Mouse (Mus musculus) neural tube, embryonic 14.5 days (tissue): ENCODE results near the gene Bag1. TPM values are rescaled to one million over a fixed set of nuclear protein-coding genes. Genes with fewer than 3 reads are reported as not detected.

Experiments
- ATAC-seq: fragments of 200-750 bp; cut with Nextera tagmentation; 2 replicates; pipeline ENCODE4 v1.8.0; 2017; ENCODE audit warnings: low read depth, mild to moderate bottlenecking, moderate TSS enrichment, moderate library complexity
- H3K27ac ChIP-seq: fragments of 300-500 bp; sonication (generic); 2 replicates; pipeline ENCODE4 v1.5.1; 2014; ENCODE audit warnings: low read depth, mild to moderate bottlenecking, control low read depth, low read length, moderate library complexity, mixed read lengths
- H3K27me3 ChIP-seq: fragments of 300-500 bp; sonication (generic); 2 replicates; pipeline ENCODE4 v1.6.1; 2014; ENCODE audit warnings: low read length; ENCODE audit not compliant: control insufficient read depth, insufficient read depth
- H3K36me3 ChIP-seq: fragments of 300-500 bp; sonication (generic); 2 replicates; pipeline ENCODE4 v1.6.1; 2014; ENCODE audit warnings: low read length, mixed read lengths; ENCODE audit not compliant: control insufficient read depth, insufficient read depth
- H3K4me1 ChIP-seq: fragments of 300-500 bp; sonication (generic); 2 replicates; pipeline ENCODE4 v1.6.1; 2014; ENCODE audit warnings: low read length; ENCODE audit not compliant: control insufficient read depth, insufficient read depth
- H3K4me2 ChIP-seq: fragments of 300-500 bp; sonication (generic); 2 replicates; pipeline ENCODE4 v1.6.1; 2014; ENCODE audit warnings: mild to moderate bottlenecking, low read depth, low read length, control low read depth
- H3K4me3 ChIP-seq: fragments of 300-500 bp; sonication (generic); 2 replicates; pipeline ENCODE4 v1.5.1; 2014; ENCODE audit warnings: low read depth, low read length, control low read depth, mixed read lengths
- H3K9ac ChIP-seq: fragments of 300-500 bp; sonication (generic); replicated peaks from 2 replicates; pipeline ENCODE4 v1.6.1; 2014; ENCODE audit warnings: low read depth, mild to moderate bottlenecking, control low read depth, low read length, mixed read lengths
- H3K9me3 ChIP-seq: fragments of 300-500 bp; sonication (generic); 2 replicates; pipeline ENCODE4 v1.6.1; 2016; ENCODE audit warnings: low read length; ENCODE audit not compliant: control insufficient read depth
- WGBS: fragments of 180-500 bp; shearing (Covaris S2); extraction: QIAGEN DNeasy Blood & Tissue Kit; methylation state at CpG from one replicate; pipeline ENCODE4 v1.1.7; 2014; 5-methylcytosine and 5-hydroxymethylcytosine counted together
- polyA plus RNA-seq: library from polyadenylated mRNA; unstranded; fragments of >200 nt; fragmentation: Nextera tagmentation; extraction: Ambion mirVana; gene quantifications from 2 replicates; pipeline ENCODE4 v1.2.1, GENCODE M21; 2014

The Bag1 gene
- 195 and 239 TPM in 2 replicates for polyA plus RNA-seq

GRCm38 (mm10) chr4:40948160-40948708 lies at the start of gene Bag1, which contains the start of gene Chmp5:
Bag1 (minus strand) TSS chr4:40948294.
Chmp5 (plus strand) TSS chr4:40948407.
- H3K4me1 ChIP-seq, result peaks cover 17% of the 10 kb centered on the region
- H3K4me3 ChIP-seq, result peak within 1 kb of the TSS; percentile 81
- WGBS, result under 1% methylated on average over 50 of the region's 50 CpGs
- peak within 1 kb of the TSS; percentile 79 for H3K9ac ChIP-seq
- peak within 1 kb of the TSS; percentile 78 for H3K4me2 ChIP-seq
- H3K36me3 ChIP-seq, result peaks cover 30% of the 10 kb centered on the region
- peak; percentile 98 for ATAC-seq
- H3K27ac ChIP-seq, result peak within 1 kb of the TSS; percentile 82
- no peaks in the 10 kb centered on the region for H3K9me3 ChIP-seq
- no peaks in the 10 kb centered on the region for H3K27me3 ChIP-seq

GRCm38 (mm10) chr4:40996302-40996701 lies 48.2 kb upstream of the Bag1 start:
- Histone ChIP-seq H3K27me3 (no peaks in the 10 kb centered on the region), H3K4me2 (no peak overlapping the region), H3K9ac (no peak overlapping the region), H3K9me3 (no peaks in the 10 kb centered on the region), H3K4me3 (no peak overlapping the region), H3K36me3 (peaks cover 80% of the 10 kb centered on the region), H3K4me1 (no peaks in the 10 kb centered on the region), H3K27ac (no peak overlapping the region)
- WGBS, result 97% methylated on average over 6 of the region's 6 CpGs
- ATAC-seq, result no peak

- Histone ChIP-seq H3K4me3 (no peak overlapping the region), H3K9ac (no peak overlapping the region), H3K36me3 (peaks cover 79% of the 10 kb centered on the region), H3K9me3 (no peaks in the 10 kb centered on the region), H3K4me2 (no peak overlapping the region), H3K27me3 (no peaks in the 10 kb centered on the region), H3K27ac (no peak overlapping the region), H3K4me1 (no peaks in the 10 kb centered on the region)
- WGBS, result 92% methylated on average over 6 of the region's 6 CpGs
- no peak for ATAC-seq
These were observed 41.5 kb upstream of the Bag1 start for GRCm38 (mm10) chr4:40989633-40990032.

GRCm38 (mm10) chr4:40983686-40984085 lies 35.6 kb upstream of the Bag1 start:
- no peak for ATAC-seq
- H3K4me1 ChIP-seq, result no peaks in the 10 kb centered on the region
- 90% methylated on average over 1 of the region's 1 CpGs for WGBS
- H3K4me2 ChIP-seq, result no peak overlapping the region
- H3K4me3 ChIP-seq, result no peak overlapping the region
- no peaks in the 10 kb centered on the region for H3K27me3 ChIP-seq
- H3K9me3 ChIP-seq, result no peaks in the 10 kb centered on the region
- no peak overlapping the region for H3K9ac ChIP-seq
- no peak overlapping the region for H3K27ac ChIP-seq
- H3K36me3 ChIP-seq, result peaks cover 63% of the 10 kb centered on the region

GRCm38 (mm10) chr4:40982486-40982885 lies 34.4 kb upstream of the Bag1 start:
- ATAC-seq, result no peak
- WGBS, result 70% methylated on average over 3 of the region's 3 CpGs
- H3K36me3 ChIP-seq, result peaks cover 58% of the 10 kb centered on the region

GRCm38 (mm10) chr4:40979430-40979829 lies 31.3 kb upstream of the Bag1 start:
- Histone ChIP-seq H3K27me3 (no peaks in the 10 kb centered on the region), H3K4me1 (no peaks in the 10 kb centered on the region), H3K4me3 (no peak overlapping the region), H3K4me2 (no peak overlapping the region), H3K36me3 (peaks cover 42% of the 10 kb centered on the region), H3K27ac (no peak overlapping the region), H3K9me3 (no peaks in the 10 kb centered on the region), H3K9ac (no peak overlapping the region)
- ATAC-seq, result no peak
- 97% methylated on average over 1 of the region's 1 CpGs for WGBS

More at GRCm38 (mm10) chr4:40982486-40982885, 34.4 kb upstream of the Bag1 start:
- Histone ChIP-seq H3K4me3 (no peak overlapping the region), H3K4me2 (no peak overlapping the region), H3K4me1 (no peaks in the 10 kb centered on the region), H3K9ac (no peak overlapping the region), H3K27ac (no peak overlapping the region), H3K27me3 (no peaks in the 10 kb centered on the region), H3K9me3 (no peaks in the 10 kb centered on the region)

- H3K9me3 ChIP-seq, result no peaks in the 10 kb centered on the region
- H3K27ac ChIP-seq, result no peak overlapping the region
- ATAC-seq, result no peak
- 96% methylated on average over 10 of the region's 10 CpGs for WGBS
- H3K4me3 ChIP-seq, result no peak overlapping the region
- H3K4me1 ChIP-seq, result peaks cover 6% of the 10 kb centered on the region; the same call in 1 of the 2 replicates
- H3K36me3 ChIP-seq, result peaks cover 42% of the 10 kb centered on the region
- no peak overlapping the region for H3K9ac ChIP-seq
- no peaks in the 10 kb centered on the region for H3K27me3 ChIP-seq
- no peak overlapping the region for H3K4me2 ChIP-seq
These were observed 28.6 kb upstream of the Bag1 start for GRCm38 (mm10) chr4:40976651-40977050.

GRCm38 (mm10) chr4:40975678-40976077 lies 27.6 kb upstream of the Bag1 start:
- 93% methylated on average over 3 of the region's 3 CpGs for WGBS

GRCm38 (mm10) chr4:40974011-40974410 lies 25.9 kb upstream of the Bag1 start:
- Histone ChIP-seq H3K27ac (no peak overlapping the region), H3K9ac (no peak overlapping the region), H3K36me3 (peaks cover 20% of the 10 kb centered on the region), H3K4me2 (no peak overlapping the region), H3K27me3 (no peaks in the 10 kb centered on the region), H3K4me3 (no peak overlapping the region), H3K9me3 (no peaks in the 10 kb centered on the region), H3K4me1 (peaks cover 6% of the 10 kb centered on the region; the same call in 1 of the 2 replicates)
- no peak for ATAC-seq
- WGBS, result 100% methylated on average over 1 of the region's 1 CpGs

More at GRCm38 (mm10) chr4:40975678-40976077, 27.6 kb upstream of the Bag1 start:
- peaks cover 34% of the 10 kb centered on the region for H3K36me3 ChIP-seq
- H3K4me1 ChIP-seq, result peaks cover 6% of the 10 kb centered on the region; the same call in 1 of the 2 replicates
- H3K4me3 ChIP-seq, result no peak overlapping the region
- H3K4me2 ChIP-seq, result no peak overlapping the region
- H3K27me3 ChIP-seq, result no peaks in the 10 kb centered on the region
- H3K9me3 ChIP-seq, result no peaks in the 10 kb centered on the region
- no peak overlapping the region for H3K27ac ChIP-seq
- ATAC-seq, result no peak
- H3K9ac ChIP-seq, result no peak overlapping the region
